Mouse (Mus musculus) forebrain, postnatal 0 days (tissue): ENCODE measurements at regions not wholly inside any gene's neighbourhood (a gene's known extent, or its start where the extent isn't known, plus 50 kb on each side); places are given as distances from the start of the nearest gene placed in this dataset.

Experiments used
- ATAC-seq: fragments of 200-750 bp; cut with Nextera tagmentation; 2 replicates; pipeline ENCODE4 v1.8.0; 2017; ENCODE audit warnings: mild to moderate bottlenecking, moderate library complexity
- DNase-seq: peaks from one replicate; pipeline ENCODE4 v3.0.0-alpha.2; 2015
- H3K27ac ChIP-seq: fragments of 300-500 bp; sonication (generic); 2 replicates; pipeline ENCODE4 v1.5.1; 2014; ENCODE audit warnings: low read depth, mild to moderate bottlenecking, antibody characterized with exemption, low read length, moderate library complexity, mixed read lengths
- H3K27me3 ChIP-seq: fragments of 300-500 bp; sonication (generic); 2 replicates; pipeline ENCODE4 v1.6.1; 2014; ENCODE audit warnings: mild to moderate bottlenecking, low read length, mixed read lengths; ENCODE audit not compliant: insufficient read depth
- H3K36me3 ChIP-seq: fragments of 300-500 bp; sonication (generic); 2 replicates; pipeline ENCODE4 v1.6.1; 2014; ENCODE audit warnings: mild to moderate bottlenecking, moderate library complexity; ENCODE audit not compliant: insufficient read depth
- H3K4me1 ChIP-seq: fragments of 300-500 bp; sonication (generic); 2 replicates; pipeline ENCODE4 v1.6.1; 2014; ENCODE audit warnings: antibody characterized with exemption; ENCODE audit not compliant: insufficient read depth
- H3K4me2 ChIP-seq: fragments of 300-500 bp; sonication (generic); 2 replicates; pipeline ENCODE4 v1.6.1; 2014; ENCODE audit warnings: low read depth, mild to moderate bottlenecking, moderate library complexity
- H3K4me3 ChIP-seq: fragments of 300-500 bp; sonication (generic); 2 replicates; pipeline ENCODE4 v1.5.1; 2014; ENCODE audit warnings: low read depth, low read length, mixed read lengths
- H3K9ac ChIP-seq: fragments of 300-500 bp; sonication (generic); 2 replicates; pipeline ENCODE4 v1.6.1; 2014; ENCODE audit warnings: mild to moderate bottlenecking
- H3K9me3 ChIP-seq: fragments of 300-500 bp; sonication (generic); 2 replicates; pipeline ENCODE4 v1.6.1; 2016; ENCODE audit warnings: low read length
- CTCF ChIP-seq: sonication (generic); IDR thresholded peaks from 2 replicates; pipeline ENCODE4 v1.5.1; 2016; ENCODE audit warnings: antibody characterized with exemption, control low read depth, low read depth
- WGBS: fragments of 180-500 bp; shearing (Covaris S2); extraction: QIAGEN DNeasy Blood & Tissue Kit; methylation state at CpG from one replicate; pipeline ENCODE4 v1.1.7; 2014; 5-methylcytosine and 5-hydroxymethylcytosine counted together

- ATAC-seq (no peak), DNase-seq (no peak)
- 25% methylated on average over 3 of the region's 3 CpGs for WGBS
- Histone ChIP-seq H3K4me2 (no peak overlapping the region), H3K4me1 (no peaks in the 10 kb centered on the region), H3K9ac (no peak overlapping the region), H3K36me3 (no peaks in the 10 kb centered on the region), H3K27ac (no peak overlapping the region), H3K4me3 (no peak overlapping the region), H3K27me3 (no peaks in the 10 kb centered on the region), H3K9me3 (no peaks in the 10 kb centered on the region)
- TF ChIP-seq CTCF = no peak
Observed at GRCm38 (mm10) chr14:88633771-88634170, 162.6 kb upstream of the Pcdh20 start.

- 66% methylated on average over 2 of the region's 2 CpGs for WGBS
Observed at GRCm38 (mm10) chr14:88595376-88595775, 124.2 kb upstream of the Pcdh20 start.

GRCm38 (mm10) chr14:88570053-88570452 lies 98.9 kb upstream of the Pcdh20 start:
- WGBS = 57% methylated on average over 4 of the region's 4 CpGs

More at GRCm38 (mm10) chr14:88595376-88595775, 124.2 kb upstream of the Pcdh20 start:
- Histone ChIP-seq H3K27ac (no peak overlapping the region), H3K4me3 (no peak overlapping the region), H3K9ac (no peak overlapping the region), H3K36me3 (no peaks in the 10 kb centered on the region), H3K4me2 (no peak overlapping the region), H3K9me3 (no peaks in the 10 kb centered on the region), H3K27me3 (no peaks in the 10 kb centered on the region), H3K4me1 (no peaks in the 10 kb centered on the region)
- ATAC-seq (no peak), DNase-seq (no peak)
- TF ChIP-seq CTCF = no peak

GRCm38 (mm10) chr14:88567566-88567965 lies 96.4 kb upstream of the Pcdh20 start:
- TF ChIP-seq CTCF = no peak
- 61% methylated on average over 1 of the region's 1 CpGs for WGBS
- ATAC-seq (no peak), DNase-seq (peak; percentile 35)
- Histone ChIP-seq H3K9me3 (no peaks in the 10 kb centered on the region), H3K27me3 (no peaks in the 10 kb centered on the region), H3K4me3 (no peak overlapping the region), H3K4me2 (no peak overlapping the region), H3K36me3 (no peaks in the 10 kb centered on the region), H3K4me1 (no peaks in the 10 kb centered on the region), H3K9ac (no peak overlapping the region), H3K27ac (no peak overlapping the region)

More at GRCm38 (mm10) chr14:88570053-88570452, 98.9 kb upstream of the Pcdh20 start:
- no peaks in the 10 kb centered on the region for H3K36me3 ChIP-seq
- TF ChIP-seq CTCF = no peak
- ATAC-seq = peak; percentile 86
- no peaks in the 10 kb centered on the region for H3K27me3 ChIP-seq
- H3K9ac ChIP-seq = no peak overlapping the region
- no peaks in the 10 kb centered on the region for H3K9me3 ChIP-seq
- peak overlapping the region; percentile 57; the same call in 1 of the 2 replicates for H3K27ac ChIP-seq
- H3K4me1 ChIP-seq = no peaks in the 10 kb centered on the region
- H3K4me2 ChIP-seq = no peak overlapping the region
- DNase-seq = peak; percentile 72
- H3K4me3 ChIP-seq = no peak overlapping the region

- no peaks in the 10 kb centered on the region for H3K27me3 ChIP-seq
- H3K9ac ChIP-seq = no peak overlapping the region
- no peak for TF ChIP-seq CTCF
- no peak overlapping the region for H3K4me3 ChIP-seq
- 33% methylated on average over 3 of the region's 3 CpGs for WGBS
- H3K36me3 ChIP-seq = no peaks in the 10 kb centered on the region
- H3K27ac ChIP-seq = no peak overlapping the region
- DNase-seq (peak; percentile 42), ATAC-seq (peak; percentile 82)
- no peak overlapping the region for H3K4me2 ChIP-seq
- H3K4me1 ChIP-seq = no peaks in the 10 kb centered on the region
- H3K9me3 ChIP-seq = no peaks in the 10 kb centered on the region
Observed at GRCm38 (mm10) chr14:88543601-88544000, 72.4 kb upstream of the Pcdh20 start.

GRCm38 (mm10) chr14:88542522-88542921 lies 71.3 kb upstream of the Pcdh20 start:
- 75% methylated on average over 1 of the region's 1 CpGs for WGBS
- Histone ChIP-seq H3K4me2 (no peak overlapping the region), H3K4me1 (no peaks in the 10 kb centered on the region), H3K4me3 (no peak overlapping the region), H3K27ac (no peak overlapping the region), H3K9me3 (no peaks in the 10 kb centered on the region), H3K9ac (no peak overlapping the region), H3K27me3 (no peaks in the 10 kb centered on the region), H3K36me3 (no peaks in the 10 kb centered on the region)
- ATAC-seq (no peak), DNase-seq (no peak)
- TF ChIP-seq CTCF = no peak
